Mouse (Mus musculus): ENCODE measurements around the gene Renbp. TPM values are rescaled to one million over a fixed set of nuclear protein-coding genes. Genes with fewer than 3 reads are reported as not detected.

Renbp gene
- total RNA-seq, 1 experiment from 2014 or later = 14.2 TPM

DNA sequence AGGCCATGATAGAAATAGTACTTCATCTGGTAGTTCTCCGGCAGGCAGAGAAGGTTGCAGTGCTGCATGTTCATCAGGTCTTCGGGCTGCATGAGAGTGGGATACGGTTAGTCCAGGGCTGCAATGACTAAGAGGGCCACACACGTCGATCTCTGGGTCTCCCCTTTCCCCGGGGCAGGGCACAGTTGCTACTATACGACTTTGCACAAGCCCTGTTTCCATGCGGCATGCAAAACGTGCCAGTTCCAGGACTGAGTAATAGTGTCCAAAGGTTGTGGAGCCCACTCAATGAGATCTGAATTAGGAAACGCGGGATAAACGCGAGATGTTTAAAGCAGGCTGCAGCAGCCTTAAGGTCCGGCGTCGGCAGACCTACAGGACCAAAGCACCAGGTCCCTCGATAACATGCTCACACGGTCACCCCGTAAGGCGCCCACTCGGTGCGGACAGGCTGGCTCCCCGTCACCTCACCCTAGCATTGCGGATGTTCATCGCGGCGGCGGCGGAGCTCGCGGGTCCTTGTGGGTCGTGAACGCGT lies 9.3 kb downstream of the Renbp start:
- peak; percentile 35 for DNase-seq

DNA sequence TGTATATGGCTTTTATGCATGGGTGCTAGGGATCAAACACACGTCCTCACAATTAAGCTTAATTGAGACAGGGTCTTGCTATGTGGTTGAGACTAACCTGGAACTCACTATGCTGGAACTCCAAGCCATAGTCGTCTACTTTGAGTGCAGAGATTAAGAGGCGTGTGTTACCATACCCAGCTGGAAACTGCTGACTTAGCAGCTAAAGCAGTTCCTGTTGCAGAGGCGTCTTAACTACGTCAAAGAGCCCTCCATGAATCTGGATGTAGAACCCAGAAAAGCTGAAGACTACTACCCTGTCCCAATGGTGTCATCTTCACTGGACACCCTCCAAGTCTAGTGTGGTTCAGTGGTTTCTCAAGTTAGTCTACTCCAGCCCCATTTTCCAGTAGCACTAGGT lies 12.0 kb downstream of the Renbp start:
- DNase-seq = no peak

DNA sequence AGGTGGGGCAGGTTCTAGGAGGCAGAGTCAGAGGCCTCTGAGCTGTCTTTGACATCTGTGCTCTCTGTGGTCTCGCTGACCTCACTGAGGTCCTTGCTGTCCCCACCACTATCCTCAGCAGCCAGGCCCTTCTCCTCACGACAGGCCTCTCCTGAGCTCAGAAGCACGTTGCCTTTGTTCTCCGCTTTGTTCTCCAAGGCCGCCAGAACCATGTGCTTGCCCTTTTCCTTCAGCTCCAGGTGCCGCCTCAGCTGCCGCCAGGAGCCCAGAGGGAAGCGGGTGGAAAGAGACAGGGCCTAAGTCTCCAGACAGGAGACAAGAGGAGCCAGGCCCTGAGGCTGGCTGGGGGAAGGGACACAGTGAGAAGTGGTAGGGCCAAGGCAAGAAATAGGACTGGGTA lies 13.7 kb downstream of the Renbp start:
- DNase-seq = peak; percentile 25

DNA sequence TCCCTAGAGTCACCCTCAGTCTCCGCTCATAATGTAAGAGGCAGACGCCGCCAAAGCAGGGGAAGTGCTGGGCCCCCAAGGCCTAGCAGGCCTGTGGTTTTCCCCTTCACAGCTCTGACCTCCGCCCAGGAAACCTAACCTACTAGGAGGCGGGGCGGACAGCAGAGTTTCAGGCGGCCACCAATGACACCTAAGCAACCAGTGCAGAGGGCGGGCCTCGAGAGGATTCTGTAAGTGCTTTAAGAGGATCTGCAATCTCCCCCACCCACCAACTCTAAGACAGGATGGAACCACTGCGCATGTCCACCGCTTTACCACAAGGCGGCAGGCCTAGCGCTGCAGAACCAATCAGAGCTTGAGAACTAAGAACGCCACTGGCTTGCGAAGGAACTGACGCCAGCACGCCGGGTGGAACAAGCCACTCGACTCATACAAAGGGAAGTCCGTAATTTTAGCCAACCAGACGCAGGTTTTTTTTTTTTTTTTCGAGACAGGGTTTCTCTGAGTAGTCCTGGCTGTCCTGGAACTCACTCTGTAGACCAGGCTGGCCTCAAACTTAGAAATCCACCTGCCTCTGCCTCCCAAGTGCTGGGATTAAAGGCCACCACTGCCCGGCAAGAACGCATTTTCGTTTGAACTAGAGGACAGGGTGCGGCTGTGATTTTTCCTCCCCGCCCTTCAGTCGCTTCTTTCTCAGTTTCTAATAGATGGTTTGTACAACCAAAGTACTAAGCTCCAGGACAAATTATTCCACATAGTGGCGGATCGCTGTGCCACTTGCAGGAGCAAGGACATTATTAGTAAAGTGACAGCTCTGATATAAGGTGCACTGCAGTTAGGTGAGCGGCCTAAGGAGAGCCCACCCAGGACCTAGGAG lies 15.6 kb downstream of the Renbp start:
- DNase-seq = peak; percentile 91

DNA sequence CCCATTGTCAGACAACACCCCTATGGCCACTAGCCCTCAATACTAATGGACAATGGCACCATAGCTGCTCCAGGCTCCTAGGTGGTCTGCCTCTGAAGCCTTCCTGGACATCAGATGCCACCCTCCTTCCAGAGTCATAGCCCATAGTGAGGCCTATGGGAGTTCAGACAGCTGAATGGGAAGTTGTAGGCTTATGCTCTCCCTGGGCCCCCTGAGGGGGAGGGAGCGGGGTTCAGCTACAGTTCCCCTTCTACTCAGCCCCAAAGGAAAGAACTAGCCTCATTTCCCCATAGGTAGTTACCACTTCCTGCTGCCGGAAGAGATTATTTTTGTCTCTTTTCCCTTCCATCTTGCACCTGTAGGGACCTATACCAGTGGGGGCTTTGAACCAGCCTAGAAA lies 19.1 kb downstream of the Renbp start:
- DNase-seq = peak; percentile 24

DNA sequence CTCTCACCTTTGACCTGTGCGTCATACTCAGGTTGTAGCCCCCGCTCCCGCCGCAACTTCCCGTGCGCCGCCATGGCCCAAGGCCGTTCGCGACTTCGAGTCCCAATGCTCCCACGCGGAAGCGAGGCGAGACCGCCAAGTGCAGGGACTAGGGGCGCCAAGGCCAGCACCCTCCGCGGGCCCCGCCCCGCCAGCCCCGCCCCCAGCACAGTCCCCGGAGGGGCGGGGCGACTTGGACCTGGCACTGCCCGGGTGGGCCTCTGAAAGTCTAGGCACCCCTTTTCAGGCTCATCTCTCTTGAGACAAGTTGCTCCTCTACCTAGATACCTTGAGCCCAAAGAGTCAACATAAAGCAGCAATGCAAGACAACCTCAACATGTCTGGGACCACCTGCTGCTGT lies 19.5 kb downstream of the Renbp start:
- peak; percentile 47 for DNase-seq

DNA sequence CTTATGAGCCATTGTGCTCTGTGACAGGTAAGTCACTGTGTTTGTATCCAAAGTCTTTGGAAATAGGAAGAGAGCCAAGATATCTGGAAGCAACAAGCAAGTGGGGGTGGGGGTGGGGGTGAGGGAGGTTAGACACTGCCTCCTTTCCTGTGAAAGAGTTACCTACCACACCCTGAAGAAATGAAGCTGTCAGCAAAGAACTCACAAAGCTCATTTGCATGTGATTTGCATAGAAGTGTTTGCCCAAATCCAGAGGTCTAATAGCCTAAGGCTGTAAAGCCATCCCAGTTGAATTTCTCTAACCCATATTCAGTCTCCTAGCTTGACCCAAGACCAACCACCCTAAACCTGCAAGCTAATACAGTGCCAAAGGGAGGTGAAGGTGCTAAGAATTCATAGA lies 20.2 kb downstream of the Renbp start:
- no peak for DNase-seq

DNA sequence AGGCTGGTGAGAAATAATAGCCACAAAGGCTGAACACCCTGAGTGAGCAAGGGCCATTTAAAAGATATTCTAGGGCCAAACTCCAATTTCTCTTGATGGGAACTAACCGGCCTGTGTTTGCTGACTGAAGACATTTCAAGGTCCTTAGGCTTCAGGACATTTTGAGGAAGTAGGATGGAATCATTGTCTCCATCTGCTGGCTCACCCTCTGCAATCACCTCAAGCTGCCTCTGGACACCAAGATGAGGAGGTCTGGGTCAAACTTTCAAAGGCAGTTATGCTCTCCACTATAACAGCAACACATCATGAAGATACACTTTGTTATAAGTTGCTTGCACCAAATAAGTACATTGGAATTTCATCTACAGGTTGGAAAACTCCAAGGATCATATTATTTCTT lies 20.6 kb downstream of the Renbp start:
- DNase-seq = no peak

DNA sequence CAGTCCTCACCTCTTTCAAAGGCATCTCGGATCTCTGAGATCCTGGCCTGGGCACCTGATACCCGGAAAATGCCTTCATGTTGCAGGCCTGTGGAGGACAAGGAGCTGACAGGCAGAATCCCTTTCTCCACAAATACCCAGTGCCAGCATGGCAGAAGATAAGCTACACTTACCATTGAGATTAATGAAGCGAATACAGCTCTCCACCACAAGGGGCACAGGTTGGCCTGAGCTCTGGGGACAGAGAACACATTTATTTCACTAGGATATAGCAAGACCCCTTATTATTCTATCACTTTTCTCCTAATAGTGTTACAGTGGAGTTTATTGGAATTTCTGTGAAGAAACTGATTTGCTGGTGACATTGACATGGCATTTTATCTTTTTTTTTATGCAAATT lies 32.7 kb downstream of the Renbp start:
- no peak for DNase-seq

DNA sequence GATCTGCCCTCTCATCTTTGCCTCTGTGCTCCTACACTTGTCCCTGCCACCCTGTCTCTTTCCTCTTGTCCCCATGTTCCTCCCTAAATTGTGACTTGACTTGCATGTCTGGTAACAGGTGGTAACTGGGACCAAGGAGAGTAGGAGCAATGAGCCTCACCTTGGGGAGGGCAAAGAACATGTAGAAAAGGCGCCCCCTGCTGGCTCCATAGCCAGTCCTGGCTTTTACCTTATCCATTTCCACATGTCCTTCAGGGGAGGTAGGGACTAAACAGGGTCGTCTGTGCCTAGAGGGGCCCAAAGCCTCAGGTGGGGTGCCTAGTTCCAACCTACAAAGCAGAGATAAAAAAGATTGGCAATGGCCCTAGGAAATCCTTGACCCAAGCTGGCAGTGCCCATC lies 34.9 kb downstream of the Renbp start, which contains the start of gene L1cam:
L1cam (minus strand) TSS at position 387 of the 400 bp plus-strand sequence.
- peak; percentile 69 for DNase-seq

DNA sequence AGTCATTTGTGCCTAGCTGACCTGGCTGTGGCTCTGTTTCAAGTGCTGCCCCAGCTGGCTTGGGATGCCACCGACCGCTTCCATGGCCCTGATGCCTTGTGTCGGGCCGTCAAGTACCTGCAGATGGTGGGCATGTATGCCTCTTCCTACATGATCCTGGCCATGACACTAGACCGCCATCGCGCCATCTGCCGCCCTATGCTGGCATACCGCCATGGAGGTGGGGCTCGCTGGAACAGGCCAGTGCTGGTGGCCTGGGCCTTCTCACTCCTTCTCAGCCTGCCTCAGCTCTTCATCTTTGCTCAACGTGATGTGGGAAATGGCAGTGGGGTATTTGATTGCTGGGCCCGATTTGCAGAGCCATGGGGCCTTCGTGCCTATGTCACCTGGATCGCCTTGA lies 37.8 kb downstream of the Renbp start:
- DNase-seq = no peak

DNA sequence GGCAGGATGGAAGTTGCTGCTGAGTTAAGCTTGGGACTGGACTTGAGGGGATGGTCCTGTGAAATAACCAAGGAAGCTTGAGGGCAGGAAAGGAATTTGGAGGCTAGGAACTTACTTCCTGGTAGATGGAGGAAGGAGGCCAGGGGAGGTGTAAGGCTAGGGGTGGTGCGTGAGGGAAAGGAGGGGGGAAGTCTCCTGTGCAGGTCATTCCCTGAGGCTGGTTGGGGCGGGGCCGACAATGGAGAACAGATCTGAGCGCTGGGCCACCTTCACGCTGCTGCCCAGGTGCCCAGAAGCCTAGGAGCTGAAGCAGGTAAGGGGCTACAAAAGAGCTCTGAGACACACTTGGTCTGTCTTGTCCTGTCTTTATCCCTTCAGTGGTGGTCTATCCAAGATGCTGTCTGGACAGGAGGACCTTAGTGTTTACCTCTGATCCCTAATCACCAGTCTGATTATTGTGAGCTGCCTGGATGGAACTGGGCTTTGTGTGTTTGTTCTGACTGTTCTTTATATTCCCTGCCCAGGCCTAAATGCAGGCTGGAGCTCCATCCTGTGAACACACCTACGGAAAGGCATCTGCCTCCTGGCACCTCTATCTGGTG lies 39.0 kb downstream of the Renbp start, which contains the start of gene Avpr2:
Avpr2 (plus strand) TSS at position 552 of the 602 bp plus-strand sequence.
- DNase-seq = no peak

DNA sequence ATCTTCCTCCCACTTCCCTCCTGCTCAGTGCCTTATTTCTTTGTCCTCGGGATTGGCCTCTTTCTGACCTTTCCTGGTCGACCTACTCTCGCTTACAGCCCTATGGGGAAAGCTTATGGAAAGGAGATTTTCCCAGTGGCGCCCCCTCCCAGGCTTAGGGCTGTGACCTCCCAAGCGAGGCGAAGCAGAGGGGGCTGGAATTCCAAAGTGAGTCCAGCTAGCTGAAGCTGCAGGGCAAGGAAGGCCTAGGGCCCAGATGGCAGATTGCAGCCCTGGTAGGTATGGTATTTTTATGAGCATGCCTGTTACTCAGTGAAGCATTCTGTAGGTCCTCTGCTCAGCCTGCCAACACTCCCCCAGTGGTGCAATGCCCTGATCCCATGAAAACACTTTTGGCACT lies 49.2 kb downstream of the Renbp start:
- no peak for DNase-seq

DNA sequence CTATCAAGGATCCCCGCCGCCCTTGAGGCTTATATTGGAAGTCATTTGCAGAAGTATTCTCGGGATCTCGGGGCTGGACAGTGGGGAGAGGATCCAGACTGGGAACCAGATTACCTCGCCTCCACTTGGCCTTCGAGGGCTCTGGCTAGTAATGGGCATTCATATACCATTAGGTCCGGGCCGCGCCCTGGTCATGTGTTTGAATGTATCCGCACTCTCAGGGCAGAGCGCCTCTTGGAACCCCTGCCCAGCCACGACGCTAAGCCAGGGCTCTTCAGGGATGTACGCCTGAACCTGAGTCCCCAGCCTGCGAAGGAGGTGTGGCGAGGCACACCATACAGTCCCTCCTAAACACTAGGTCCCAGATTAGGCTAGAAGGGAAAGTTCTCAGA lies 49.6 kb downstream of the Renbp start:
- no peak for DNase-seq

DNA sequence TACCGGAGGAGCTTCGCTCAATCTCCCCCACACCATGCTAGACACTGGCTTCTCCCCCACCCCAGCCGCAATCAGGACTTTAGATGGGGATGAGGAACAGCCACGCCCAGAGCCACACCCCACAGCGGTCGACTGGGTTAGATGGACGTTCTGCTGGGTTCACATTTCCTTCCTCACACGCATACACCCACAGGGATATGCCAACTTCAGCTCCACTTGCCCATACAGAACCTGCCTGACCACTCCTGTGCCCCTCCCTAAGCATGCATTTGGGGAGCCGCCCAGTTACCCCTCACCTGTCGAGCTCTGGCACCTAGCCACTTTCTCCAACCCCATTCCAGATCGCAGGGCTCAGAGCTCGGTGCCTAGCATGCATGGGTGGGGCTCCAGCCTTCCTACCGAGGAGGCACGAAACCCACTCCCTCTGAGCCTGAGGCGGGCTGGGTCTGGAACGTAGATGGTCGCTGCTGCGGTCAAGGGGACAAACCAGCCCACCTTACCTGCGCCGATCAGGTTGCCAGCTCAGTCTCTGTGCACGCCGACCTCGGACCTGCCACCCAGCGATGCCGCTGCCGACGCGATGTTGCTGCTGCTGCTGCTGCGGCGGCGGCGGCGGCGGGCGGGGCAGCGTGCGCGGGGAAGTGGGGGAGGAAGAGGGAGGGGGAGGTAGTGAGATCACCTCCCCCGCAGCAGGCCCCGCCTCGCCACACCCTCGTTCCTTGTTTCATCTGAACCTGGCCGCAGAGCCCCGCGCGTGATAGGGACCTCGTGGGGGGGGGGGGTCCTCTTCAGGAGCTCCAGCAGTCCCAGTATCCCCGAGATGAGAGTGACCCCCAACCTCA lies 50.2 kb downstream of the Renbp start:
- peak; percentile 55 for DNase-seq

DNA sequence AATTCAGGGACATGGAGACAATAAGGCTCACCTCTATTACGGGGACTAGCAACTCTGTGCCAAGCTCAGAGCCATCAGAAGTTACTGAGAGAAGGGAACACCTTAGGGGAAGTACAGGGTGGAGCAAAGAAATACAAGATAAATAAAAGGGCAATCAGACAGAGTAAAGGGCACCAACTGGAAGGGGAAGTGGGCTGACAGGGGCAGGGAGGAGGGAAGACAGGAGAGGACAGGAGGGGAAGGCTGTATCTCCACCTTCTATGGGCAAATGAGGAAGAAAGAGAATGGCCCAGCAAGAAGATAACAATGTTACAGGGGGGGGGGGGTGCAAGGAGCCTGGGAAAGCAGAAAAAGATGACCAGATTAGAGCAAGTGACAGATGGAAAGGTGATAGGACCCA lies 53.6 kb downstream of the Renbp start:
- DNase-seq = no peak

DNA sequence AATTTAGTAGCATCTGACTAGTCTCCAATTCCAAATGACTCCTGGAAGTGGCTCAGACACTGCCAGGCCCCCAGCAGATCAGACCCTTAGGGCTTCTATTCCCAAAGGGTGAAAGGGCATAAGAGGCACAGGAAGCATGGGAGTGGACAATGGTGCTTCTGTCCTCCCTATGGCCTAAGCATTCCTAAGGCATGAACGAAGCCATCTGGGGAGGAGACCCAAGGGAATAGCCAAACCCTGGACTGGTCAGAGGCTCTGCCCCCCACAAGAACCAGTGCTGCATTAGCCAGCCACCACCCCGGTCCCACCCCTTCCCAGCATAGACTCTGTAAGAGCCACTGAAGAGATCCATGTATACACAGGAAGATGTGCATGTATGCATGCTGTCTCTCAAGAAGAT lies 54.8 kb downstream of the Renbp start:
- DNase-seq = no peak

Other genes starting within 250 kb of the Renbp start
- 208 and 230 TPM in 2 replicates for gene Bcap31, start 214.7 kb downstream of the Renbp start, total RNA-seq (2021)
- 28.3 and 30.6 TPM in 2 replicates for gene Abcd1, start 214.3 kb downstream of the Renbp start, total RNA-seq (2021)
- gene Plxnb3, start 173.8 kb downstream of the Renbp start, total RNA-seq (2021) = 0.96 and 1.3 TPM in 2 replicates
- 0.82 and 2.6 TPM in 2 replicates for gene Srpk3, start 156.4 kb downstream of the Renbp start, total RNA-seq (2021)
- 739 and 769 TPM in 2 replicates for gene Idh3g, start 144.0 kb downstream of the Renbp start, total RNA-seq (2021)
- gene Ssr4, start 143.8 kb downstream of the Renbp start, total RNA-seq (2021) = 148 and 176 TPM in 2 replicates
- gene Pdzd4, start 105.9 kb downstream of the Renbp start, total RNA-seq (2021) = 4.4 and 4.5 TPM in 2 replicates
- not detected in 2 replicates for gene Avpr2, start 38.7 kb downstream of the Renbp start, total RNA-seq (2021)
- 9.3 and 16.0 TPM in 2 replicates for gene L1cam, start 34.7 kb downstream of the Renbp start, total RNA-seq (2021)
- gene Arhgap4, start 9.0 kb downstream of the Renbp start, total RNA-seq (2021) = 5.0 and 16.7 TPM in 2 replicates
- 86.3 and 103 TPM in 2 replicates for gene Naa10, start 8.9 kb downstream of the Renbp start, total RNA-seq (2021)
- 57.2 and 57.5 TPM in 2 replicates for gene Hcfc1, start 35.5 kb upstream of the Renbp start, total RNA-seq (2021)
- 101 and 105 TPM in 2 replicates for gene Irak1, start 93.1 kb upstream of the Renbp start, total RNA-seq (2021)
- gene Opn1mw, start 196.6 kb upstream of the Renbp start, total RNA-seq (2021) = not detected in 2 replicates
- 31.6 and 36.4 TPM in 2 replicates for gene Mecp2, start 204.5 kb upstream of the Renbp start, total RNA-seq (2021)
- not detected in 2 replicates for gene Tex28, start 237.0 kb upstream of the Renbp start, total RNA-seq (2021)
- not detected in 2 replicates for gene Tktl1, start 246.4 kb upstream of the Renbp start, total RNA-seq (2021)